Mouse (Mus musculus) liver, postnatal 0 days (tissue): ENCODE data around the gene Rbbp8nl. TPM values are rescaled to one million over a fixed set of nuclear protein-coding genes. Genes with fewer than 3 reads are reported as not detected.

ENCODE experiments used
- ATAC-seq: fragments of 200-750 bp; cut with Nextera tagmentation; 2 replicates; pipeline ENCODE4 v1.8.0; 2017; ENCODE audit warnings: mild to moderate bottlenecking, moderate library complexity
- DNase-seq: peaks from one replicate; pipeline ENCODE4 v3.0.0-alpha.2; 2016
- H3K27ac ChIP-seq: fragments of 300-500 bp; sonication (generic); 2 replicates; pipeline ENCODE4 v1.5.1; 2014; ENCODE audit warnings: antibody characterized with exemption, moderate library complexity, mild to moderate bottlenecking, low read depth
- H3K27me3 ChIP-seq: fragments of 300-500 bp; sonication (generic); 2 replicates; pipeline ENCODE4 v1.6.1; 2014; ENCODE audit warnings: low read length, control low read depth, mixed read lengths; ENCODE audit not compliant: insufficient read depth
- H3K36me3 ChIP-seq: fragments of 300-500 bp; sonication (generic); replicated peaks from 2 replicates; pipeline ENCODE4 v1.6.1; 2014; ENCODE audit warnings: mild to moderate bottlenecking, control low read depth, low read length, moderate library complexity, mixed read lengths; ENCODE audit not compliant: insufficient read depth
- H3K4me1 ChIP-seq: fragments of 300-500 bp; sonication (generic); 2 replicates; pipeline ENCODE4 v1.6.1; 2014; ENCODE audit warnings: antibody characterized with exemption, mild to moderate bottlenecking, control low read depth; ENCODE audit not compliant: insufficient read depth
- H3K4me2 ChIP-seq: fragments of 300-500 bp; sonication (generic); 2 replicates; pipeline ENCODE4 v1.6.1; 2014; ENCODE audit warnings: low read depth, mild to moderate bottlenecking, low read length, moderate library complexity, mixed read lengths
- H3K4me3 ChIP-seq: fragments of 300-500 bp; sonication (generic); 2 replicates; pipeline ENCODE4 v1.5.1; 2014; ENCODE audit warnings: low read depth, low read length
- H3K9ac ChIP-seq: fragments of 300-500 bp; sonication (generic); replicated peaks from 2 replicates; pipeline ENCODE4 v1.6.1; 2014; ENCODE audit warnings: mild to moderate bottlenecking, moderate library complexity
- H3K9me3 ChIP-seq: fragments of 300-500 bp; sonication (generic); 2 replicates; pipeline ENCODE4 v1.6.1; 2016; ENCODE audit warnings: mild to moderate bottlenecking, control low read depth, low read length, mixed read lengths
- CTCF ChIP-seq: sonication (generic); IDR thresholded peaks from 2 replicates; pipeline ENCODE4 v1.5.1; 2016; ENCODE audit warnings: antibody characterized with exemption, low read depth
- EP300 ChIP-seq: IDR thresholded peaks from 2 replicates; pipeline ENCODE4 v1.6.1; 2016; ENCODE audit warnings: antibody characterized with exemption, low read depth, mild to moderate bottlenecking
- WGBS: fragments of 180-500 bp; shearing (Covaris S2); extraction: QIAGEN DNeasy Blood & Tissue Kit; methylation state at CpG from one replicate; pipeline ENCODE4 v1.1.7; 2014; ENCODE audit not compliant: insufficient replicate concordance; 5-methylcytosine and 5-hydroxymethylcytosine counted together
- polyA plus RNA-seq: library from polyadenylated mRNA; unstranded; fragments of >200 nt; fragmentation: Nextera tagmentation; extraction: Ambion mirVana; gene quantifications from 2 replicates; pipeline ENCODE4 v1.2.1, GENCODE M21; 2015

Rbbp8nl gene
- polyA plus RNA-seq, 1 experiment from 2014 or later, result not detected

DNA sequence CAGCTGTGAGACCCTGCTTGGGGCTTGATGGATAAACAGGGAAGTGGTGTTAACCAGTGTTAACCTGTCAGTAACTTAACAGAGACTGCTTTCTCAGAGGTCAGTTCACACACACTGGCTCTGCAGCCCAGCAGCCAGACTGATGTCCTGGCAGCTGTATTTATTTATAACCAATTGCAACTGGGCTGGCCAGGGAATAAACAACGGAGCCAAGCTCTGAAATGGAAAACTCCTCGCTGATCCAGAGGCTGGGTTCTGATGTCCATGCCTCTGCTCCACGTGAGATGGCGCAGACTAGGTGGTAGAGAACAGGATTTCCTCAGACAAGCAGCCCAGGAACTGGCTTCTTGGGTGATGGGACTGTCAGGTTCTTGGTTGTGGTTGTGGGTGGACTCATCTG, 2.3 kb upstream of the Rbbp8nl start:
- Histone ChIP-seq H3K36me3 (no peaks in the 10 kb centered on the region), H3K4me1 (no peaks in the 10 kb centered on the region), H3K9ac (no peak overlapping the region), H3K4me2 (no peak overlapping the region), H3K9me3 (no peaks in the 10 kb centered on the region), H3K27me3 (no peaks in the 10 kb centered on the region), H3K27ac (no peak overlapping the region), H3K4me3 (no peak overlapping the region)
- DNase-seq, result no peak
- TF ChIP-seq EP300 (no peak), CTCF (no peak)
- no peak for ATAC-seq
- 54% methylated on average over 4 of the region's 4 CpGs for WGBS

DNA sequence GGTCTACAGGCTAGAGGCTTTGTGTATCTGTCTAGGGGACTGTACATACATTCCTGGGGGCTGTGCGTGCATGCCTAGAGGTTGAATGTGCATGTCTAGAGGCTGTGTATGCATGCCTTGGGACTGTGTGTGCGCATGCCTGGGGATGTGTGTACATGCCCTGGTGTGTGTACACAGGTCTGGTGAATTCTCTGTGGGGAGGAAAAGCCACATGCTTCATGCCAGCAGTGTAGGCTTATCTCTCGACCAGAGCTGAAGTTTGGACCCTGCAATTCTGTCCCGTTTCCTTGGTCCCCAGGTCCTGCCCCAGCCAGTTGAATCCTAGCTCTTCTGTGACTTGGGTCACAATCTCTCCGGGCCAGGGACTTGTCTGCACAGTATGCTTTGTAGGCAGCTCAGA, 1.9 kb upstream of the Rbbp8nl start:
- H3K4me2 ChIP-seq, result no peak overlapping the region
- H3K4me1 ChIP-seq, result no peaks in the 10 kb centered on the region
- no peak for TF ChIP-seq CTCF
- TF ChIP-seq EP300, result no peak
- H3K36me3 ChIP-seq, result no peaks in the 10 kb centered on the region
- no peaks in the 10 kb centered on the region for H3K9me3 ChIP-seq
- no peak overlapping the region for H3K27ac ChIP-seq
- no peak overlapping the region for H3K9ac ChIP-seq
- H3K27me3 ChIP-seq, result no peaks in the 10 kb centered on the region
- H3K4me3 ChIP-seq, result no peak overlapping the region
- 53% methylated on average over 5 of the region's 5 CpGs for WGBS
- ATAC-seq, result no peak
- no peak for DNase-seq

DNA sequence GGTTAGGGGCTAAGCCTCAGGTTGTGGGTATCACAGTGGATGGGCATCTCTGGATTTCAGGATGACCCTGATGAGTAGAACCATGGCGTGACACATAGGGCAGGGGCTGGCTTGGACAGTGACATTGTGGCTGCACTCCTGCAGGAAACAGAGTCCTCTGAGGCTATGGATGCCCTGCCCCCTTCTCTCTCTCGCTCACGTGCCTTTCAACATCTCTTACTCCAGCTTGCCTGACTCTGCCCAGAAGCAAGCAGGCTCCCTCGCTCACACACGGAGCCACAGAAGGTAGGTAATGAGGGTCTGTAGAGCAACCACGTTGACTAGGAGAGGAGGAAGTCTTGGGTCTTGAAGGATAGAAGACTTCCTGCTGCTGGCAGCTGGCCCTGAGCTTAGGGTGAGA, 824 bp upstream of the Rbbp8nl start:
- Histone ChIP-seq H3K36me3 (no peaks in the 10 kb centered on the region), H3K9ac (no peak overlapping the region), H3K4me2 (no peak overlapping the region), H3K4me3 (no peak overlapping the region), H3K27ac (no peak overlapping the region), H3K4me1 (no peaks in the 10 kb centered on the region), H3K9me3 (no peaks in the 10 kb centered on the region), H3K27me3 (no peaks in the 10 kb centered on the region)
- no peak for ATAC-seq
- 31% methylated on average over 6 of the region's 6 CpGs for WGBS
- no peak for DNase-seq
- no peak for TF ChIP-seq CTCF
- TF ChIP-seq EP300, result no peak

DNA sequence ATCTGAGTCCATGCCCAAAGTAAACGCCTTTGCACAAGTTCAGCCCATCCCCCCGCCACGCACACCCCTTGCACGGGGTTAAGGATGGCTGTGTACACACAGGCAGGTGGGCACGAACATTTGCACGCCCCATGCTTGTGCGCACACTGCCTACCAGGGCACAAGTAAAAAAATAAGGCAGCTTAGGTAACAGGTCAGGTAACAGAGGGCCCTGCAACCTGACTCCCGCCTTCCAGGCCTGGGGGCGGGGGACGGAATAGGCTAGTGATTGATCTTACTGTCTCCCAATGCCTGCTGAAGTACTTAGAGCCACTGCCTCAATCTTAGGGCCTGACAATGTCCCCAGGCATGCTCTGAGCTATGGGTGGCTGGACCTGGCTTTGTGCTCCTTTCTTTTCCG, 713 bp downstream of the Rbbp8nl start:
- no peak for DNase-seq
- Histone ChIP-seq H3K4me1 (no peaks in the 10 kb centered on the region), H3K36me3 (no peaks in the 10 kb centered on the region), H3K27ac (no peak overlapping the region), H3K9ac (no peak overlapping the region), H3K9me3 (no peaks in the 10 kb centered on the region), H3K4me3 (no peak overlapping the region), H3K4me2 (no peak overlapping the region), H3K27me3 (no peaks in the 10 kb centered on the region)
- WGBS, result 56% methylated on average over 11 of the region's 11 CpGs
- no peak for TF ChIP-seq CTCF
- TF ChIP-seq EP300, result no peak
- no peak for ATAC-seq

DNA sequence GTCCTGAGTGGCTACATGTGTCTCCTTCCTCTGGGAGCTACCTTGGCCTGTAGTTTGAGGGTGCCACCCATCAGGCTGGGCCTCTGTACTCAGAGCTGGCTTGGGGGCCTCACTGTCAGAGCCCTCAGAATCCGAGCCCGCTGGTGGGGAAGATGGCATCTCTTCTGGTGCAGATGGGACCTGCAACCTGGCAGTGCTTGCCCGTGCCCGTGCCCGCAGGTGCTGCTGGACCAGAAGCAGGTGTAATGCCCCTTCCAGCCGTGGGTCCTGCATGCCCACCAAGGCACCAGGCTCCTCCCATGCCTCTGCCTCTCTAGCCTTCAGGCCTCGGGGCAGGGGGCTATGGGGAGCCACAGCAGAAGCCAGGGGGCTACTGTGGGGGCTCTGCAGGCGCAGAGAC, 10.4 kb downstream of the Rbbp8nl start:
- Histone ChIP-seq H3K36me3 (no peaks in the 10 kb centered on the region), H3K27ac (no peak overlapping the region), H3K4me1 (peaks cover 16% of the 10 kb centered on the region), H3K4me3 (no peak overlapping the region), H3K27me3 (no peaks in the 10 kb centered on the region), H3K4me2 (no peak overlapping the region), H3K9ac (no peak overlapping the region), H3K9me3 (no peaks in the 10 kb centered on the region)
- ATAC-seq (no peak), DNase-seq (no peak)
- WGBS, result 79% methylated on average over 8 of the region's 8 CpGs
- TF ChIP-seq CTCF (no peak), EP300 (no peak)

DNA sequence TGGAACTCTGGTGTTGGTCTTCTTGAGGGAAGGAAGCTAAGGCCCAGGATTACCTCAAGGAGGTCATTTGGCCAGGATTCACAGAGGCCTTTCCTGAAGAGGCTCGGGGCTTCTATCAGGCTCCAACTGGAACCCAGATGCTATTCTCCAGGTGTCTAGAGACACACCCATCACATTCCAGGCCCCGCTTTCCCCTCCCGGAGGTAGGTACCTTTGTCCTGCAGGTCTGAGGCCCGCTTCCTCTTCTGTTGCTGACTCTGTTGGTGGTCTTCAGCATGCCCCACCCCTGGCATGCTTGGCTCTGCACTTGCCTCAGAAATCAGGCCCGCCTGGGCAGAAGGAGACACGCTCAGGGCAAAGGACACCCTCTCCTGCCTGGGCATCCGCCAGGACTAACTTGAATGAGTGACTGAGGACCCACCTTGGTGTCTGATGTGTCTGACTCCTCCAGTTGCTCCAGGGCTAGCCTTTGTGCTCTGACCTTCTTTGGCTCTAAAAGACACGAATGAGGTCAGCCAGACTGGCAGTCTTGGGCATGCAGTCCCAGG, 11.8 kb downstream of the Rbbp8nl start:
- Histone ChIP-seq H3K36me3 (no peaks in the 10 kb centered on the region), H3K27ac (no peak overlapping the region), H3K9me3 (no peaks in the 10 kb centered on the region), H3K9ac (no peak overlapping the region), H3K27me3 (no peaks in the 10 kb centered on the region), H3K4me2 (no peak overlapping the region), H3K4me1 (peaks cover 22% of the 10 kb centered on the region), H3K4me3 (no peak overlapping the region)
- ATAC-seq, result no peak
- WGBS, result 81% methylated on average over 8 of the region's 8 CpGs
- DNase-seq, result no peak
- TF ChIP-seq EP300 (no peak), CTCF (no peak)

DNA sequence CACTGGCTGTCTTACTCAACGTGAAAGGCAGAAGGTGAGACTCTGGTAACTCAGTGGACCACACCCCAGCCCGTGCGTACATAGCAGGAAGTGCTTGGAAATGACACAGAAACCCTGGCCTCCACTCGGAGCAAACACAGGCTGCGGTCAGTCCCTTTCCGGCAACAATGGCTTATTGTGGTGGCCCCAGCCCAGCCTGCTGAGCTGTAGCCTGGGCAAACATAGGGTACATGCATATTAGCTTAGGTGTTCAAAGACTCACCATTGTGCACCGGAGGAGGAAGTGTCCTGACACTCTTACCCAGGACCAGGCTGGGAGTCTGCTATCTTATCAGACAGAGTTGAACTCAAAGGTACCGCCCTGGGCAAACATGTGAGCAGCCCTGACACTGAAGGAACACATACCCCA, 12.8 kb downstream of the Rbbp8nl start:
- TF ChIP-seq EP300, result no peak
- TF ChIP-seq CTCF, result no peak
- no peak overlapping the region for H3K4me3 ChIP-seq
- no peak for ATAC-seq
- WGBS, result 5% methylated on average over 8 of the region's 8 CpGs
- DNase-seq, result peak; percentile 59
- no peak overlapping the region for H3K9ac ChIP-seq
- H3K36me3 ChIP-seq, result no peaks in the 10 kb centered on the region
- no peaks in the 10 kb centered on the region for H3K27me3 ChIP-seq
- H3K4me2 ChIP-seq, result peak overlapping the region; percentile 61
- H3K9me3 ChIP-seq, result no peaks in the 10 kb centered on the region
- H3K4me1 ChIP-seq, result peaks cover 31% of the 10 kb centered on the region
- peak overlapping the region; percentile 55; the same call in 1 of the 2 replicates for H3K27ac ChIP-seq
